Mouse (Mus musculus) left cerebral cortex, postnatal 25 days (tissue): ENCODE data around the gene Itga2. TPM values are rescaled to one million over a fixed set of nuclear protein-coding genes. Genes with fewer than 3 reads are reported as not detected.

Experiments
- DNase-seq, 2 experiments: peaks; one replicate each; pipeline ENCODE4 v3.0.0; 2022; ENCODE audit warnings: low spot score in 2 of 2, mixed read lengths in 1 of 2
- intact Hi-C: fragments of 180-260 bp; cut with DNase I; formaldehyde crosslinking; loops from one replicate; pipeline ENCODE4 v1.15.1; 2025
- total RNA-seq, 2 experiments: library from RNA; stranded (reverse); gene quantifications; 2 replicates each; pipeline ENCODE4 v1.2.3; 2021

The Itga2 gene
- under 1 TPM; 0.05 to 0.07 TPM for total RNA-seq

DNA sequence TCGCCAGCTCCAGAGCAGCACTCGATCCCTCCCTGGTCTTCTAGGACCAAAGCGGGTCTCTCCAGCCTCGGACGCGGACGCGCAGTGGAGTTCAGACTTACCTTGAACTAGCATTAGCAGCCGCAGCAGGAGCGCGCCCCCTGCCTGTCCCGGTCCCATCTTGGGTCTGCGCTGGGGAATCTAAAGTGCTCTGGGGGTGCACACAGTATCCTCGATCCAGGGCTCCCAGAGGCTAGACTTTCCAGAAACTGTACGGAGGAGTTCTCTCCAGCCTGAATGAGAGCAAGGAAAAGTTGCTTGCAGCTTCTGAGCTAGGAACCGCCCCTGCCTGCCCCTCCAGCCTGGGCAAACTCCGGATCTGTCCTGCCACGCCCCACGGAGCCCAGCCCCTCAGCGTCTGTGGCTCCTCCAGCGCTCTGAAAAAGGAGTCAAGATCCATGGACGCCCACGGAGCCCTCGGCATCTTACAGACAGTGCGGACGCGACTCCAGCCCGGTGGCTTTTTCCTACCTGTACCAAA, at the start of gene Itga2:
Gene Itga2 (minus strand): TSS at position 326 of the 520 bp plus-strand sequence.
- DNase-seq = peak; percentile 15 to 16
- intact Hi-C loops = no loop called here

GRCm38 (mm10) chr13:114980831-114981419, 49.0 kb upstream of the Itga2 start:
- intact Hi-C loops = loop anchor here (5.0 kb wide), 1 partner anchor 246 kb away; no protein-coding TSS in a partner anchor
- no peak for DNase-seq

DNA sequence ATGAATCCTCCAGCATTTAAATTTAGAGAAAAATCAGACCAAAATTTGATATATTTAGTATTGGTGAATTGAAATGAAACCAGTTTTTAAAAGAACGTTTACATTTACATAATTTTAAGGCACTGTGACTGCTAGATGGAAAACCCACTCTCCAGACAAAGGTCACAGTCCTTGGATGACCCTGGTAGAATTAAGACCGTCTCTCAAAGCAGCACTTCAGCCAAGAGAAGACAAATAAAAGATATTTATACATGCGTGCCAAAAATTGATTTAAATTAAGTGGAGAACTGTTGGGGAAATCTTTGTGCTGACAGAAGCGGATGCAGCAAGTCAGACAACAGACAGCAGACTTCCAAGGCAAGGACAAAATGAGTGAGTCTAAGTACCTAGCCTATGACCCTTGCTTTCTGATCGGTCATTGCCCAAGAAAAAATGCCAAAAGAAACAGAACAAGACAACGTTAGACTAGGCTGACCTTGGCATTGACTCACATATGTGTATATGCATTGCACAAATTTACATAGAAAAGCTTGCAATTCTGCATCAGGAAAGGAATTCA, 42.7 kb upstream of the Itga2 start:
- DNase-seq = no peak
- intact Hi-C loops = no loop called here

- no peak for DNase-seq
- intact Hi-C loops = no loop called here
These were observed 40.0 kb upstream of the Itga2 start for GRCm38 (mm10) chr13:114971905-114972304.

- intact Hi-C loops = loop anchor here (1.0 to 10.0 kb wide), 2 partner anchors 133 to 1089 kb away; no protein-coding TSS in a partner anchor
- peak; percentile 81 to 89 for DNase-seq
These were observed 32.3 kb upstream of the Itga2 start for GRCm38 (mm10) chr13:114964233-114964632.

DNA sequence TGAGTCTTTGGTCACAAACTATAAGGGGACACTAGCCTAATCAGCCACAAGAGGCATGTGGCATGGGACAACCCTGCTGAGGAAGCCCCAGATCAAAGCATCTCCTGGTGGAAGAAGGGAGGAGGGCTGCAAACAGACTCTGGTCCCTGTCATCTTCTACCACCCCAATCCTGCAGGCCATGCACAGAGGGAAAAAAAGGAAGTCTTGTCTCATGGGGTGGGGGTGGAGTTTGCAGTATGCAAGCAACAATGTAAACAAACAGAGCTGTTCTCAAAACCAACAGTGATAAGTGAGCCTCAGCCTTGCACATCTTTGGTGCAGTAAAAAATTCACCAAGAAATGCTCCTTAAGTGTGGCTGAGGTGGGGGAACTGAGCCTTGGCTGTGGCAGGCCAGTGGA, 22.6 kb upstream of the Itga2 start:
- intact Hi-C loops = no loop called here

GRCm38 (mm10) chr13:114933541-114933940, 1.6 kb upstream of the Itga2 start:
- DNase-seq = peak in 1 of 2 experiments; percentile 29
- intact Hi-C loops = no loop called here

More for the DNA sequence above, 22.6 kb upstream of the Itga2 start:
- DNase-seq = no peak

- intact Hi-C loops = no loop called here
These were observed 777 bp downstream of the Itga2 start for GRCm38 (mm10) chr13:114930996-114931649.

GRCm38 (mm10) chr13:114924785-114925184, 7.1 kb downstream of the Itga2 start:
- intact Hi-C loops = no loop called here
- DNase-seq = no peak

More at GRCm38 (mm10) chr13:114930996-114931649, 777 bp downstream of the Itga2 start:
- DNase-seq = peak; percentile 9 to 13

DNA sequence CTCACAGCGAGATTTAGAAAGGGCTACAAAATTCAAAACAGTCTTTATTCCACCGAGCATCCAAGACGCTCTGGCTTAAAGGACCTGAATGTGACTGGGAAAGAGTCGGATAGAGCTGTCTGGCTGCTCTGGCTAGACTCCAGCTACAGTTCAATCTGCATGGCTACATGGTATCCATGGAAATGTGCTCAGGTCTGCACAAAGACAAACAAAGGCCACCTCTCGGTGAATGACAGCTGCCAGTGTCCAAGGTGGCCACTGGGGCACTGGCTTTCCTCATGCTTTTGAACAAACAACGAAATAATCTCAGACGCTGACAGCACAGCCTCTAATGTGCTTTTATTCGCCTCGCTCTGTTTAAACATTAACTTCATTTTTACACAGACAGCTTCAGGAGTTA, 8.6 kb downstream of the Itga2 start:
- intact Hi-C loops = no loop called here
- DNase-seq = no peak

- intact Hi-C loops = no loop called here
- no peak for DNase-seq
These were observed 16.1 kb downstream of the Itga2 start for GRCm38 (mm10) chr13:114915767-114916166.

GRCm38 (mm10) chr13:114914963-114915362, 16.9 kb downstream of the Itga2 start:
- no peak for DNase-seq
- intact Hi-C loops = no loop called here

GRCm38 (mm10) chr13:114914559-114914958, 17.3 kb downstream of the Itga2 start:
- intact Hi-C loops = no loop called here
- DNase-seq = no peak

GRCm38 (mm10) chr13:114910629-114911028, 21.3 kb downstream of the Itga2 start:
- DNase-seq = no peak
- intact Hi-C loops = no loop called here

GRCm38 (mm10) chr13:114909514-114909913, 22.4 kb downstream of the Itga2 start:
- intact Hi-C loops = no loop called here
- DNase-seq = no peak

- DNase-seq = no peak
- intact Hi-C loops = no loop called here
These were observed 24.0 kb downstream of the Itga2 start for GRCm38 (mm10) chr13:114907876-114908275.

- no peak for DNase-seq
- intact Hi-C loops = no loop called here
These were observed 35.0 kb downstream of the Itga2 start for GRCm38 (mm10) chr13:114896751-114897386.

- intact Hi-C loops = no loop called here
- no peak for DNase-seq
These were observed 36.0 kb downstream of the Itga2 start for GRCm38 (mm10) chr13:114895896-114896295.

DNA sequence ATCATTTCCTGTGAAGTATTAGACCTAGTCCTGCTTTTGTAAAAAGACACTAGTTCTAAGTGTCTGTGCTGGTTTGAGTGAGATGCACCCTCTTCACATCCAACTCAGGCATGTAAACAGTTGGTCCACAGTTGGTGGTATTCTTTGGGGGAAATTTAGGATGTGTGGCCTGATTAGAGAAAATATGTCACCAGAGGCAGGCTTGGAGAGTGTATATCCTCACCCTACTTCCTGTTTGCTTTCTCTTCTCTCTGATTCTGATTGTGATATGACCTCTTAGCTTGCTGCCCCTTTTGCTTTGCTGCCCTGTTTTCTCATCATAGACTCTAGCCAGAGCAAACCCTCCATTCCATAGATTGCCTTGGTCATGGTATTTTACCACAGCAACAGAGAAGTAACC, 37.2 kb downstream of the Itga2 start:
- intact Hi-C loops = no loop called here

GRCm38 (mm10) chr13:114891655-114892054, 40.2 kb downstream of the Itga2 start:
- intact Hi-C loops = no loop called here
- DNase-seq = no peak

More for the DNA sequence above, 37.2 kb downstream of the Itga2 start:
- no peak for DNase-seq
